Comparison of ENCODE assay signal across 21 mouse cellular contexts in the genomic region with DNA sequence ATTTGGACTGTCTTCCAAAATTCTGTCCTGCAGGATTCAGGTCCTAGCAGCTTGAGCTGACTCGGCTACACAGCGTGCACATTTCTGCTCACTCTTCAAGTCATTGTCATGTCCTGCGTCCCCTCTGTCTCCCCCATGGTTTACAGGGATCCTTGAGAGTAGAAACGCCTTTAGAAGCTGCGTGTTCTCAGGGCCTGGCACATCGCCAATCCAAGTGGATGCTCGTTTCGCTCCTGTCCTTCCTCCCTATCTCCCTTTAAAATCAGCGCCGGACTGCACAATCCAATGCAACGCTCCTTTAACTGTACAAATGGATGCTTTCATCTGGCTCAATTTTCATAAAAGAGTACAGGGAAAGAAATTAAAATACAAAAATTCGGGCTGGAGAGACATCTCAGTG.
DNase-seq lines count a peak whose midpoint lies in the region; ATAC-seq lines count a peak whose summit lies in the region.
"Had no signal": no experiment of that assay in that cellular context is flagged by ENCODE, and none has a peak within 500 bp of the region (broad histone marks: within the 10 kb centered on the region; RNA-seq: fewer than 3 reads in every experiment).

No protein-coding gene starts in this region.

- no peak overlapping the region for H3K4me2 ChIP-seq in hindbrain, embryonic 12.5 days (replicated peaks)
- H3K4me2 ChIP-seq: hindbrain, embryonic 14.5 days; kidney, embryonic 15.5 days; liver, embryonic 11.5 days; neural tube, embryonic 13.5 days had no signal

- WGBS in hindbrain, embryonic 10.5 days = 88% methylated on average over 12 of the region's 12 CpGs
- 73% methylated on average over 12 of the region's 12 CpGs for WGBS in hindbrain, embryonic 12.5 days

- ATAC-seq in hindbrain, embryonic 12.5 days (ENCODE audit: low FRiP score) = no peak

- no peaks in the 10 kb centered on the region for H3K27me3 ChIP-seq in hindbrain, embryonic 10.5 days (ENCODE audit: insufficient read depth, poor library complexity, severe bottlenecking)
- H3K27me3 ChIP-seq in hindbrain, embryonic 12.5 days = no peaks in the 10 kb centered on the region
- H3K27me3 ChIP-seq: kidney, embryonic 15.5 days; neural tube, embryonic 13.5 days had no signal

- H3K9ac ChIP-seq in hindbrain, embryonic 12.5 days = no peak overlapping the region
- H3K9ac ChIP-seq: hindbrain, embryonic 14.5 days; kidney, embryonic 15.5 days; neural tube, embryonic 13.5 days had no signal

- H3K27ac ChIP-seq in hindbrain, embryonic 10.5 days = 0 out of 2 replicates have a peak overlapping the region, but pooled peaks have one; percentile 1
- no peak overlapping the region for H3K27ac ChIP-seq in hindbrain, embryonic 12.5 days
- H3K27ac ChIP-seq: hindbrain, embryonic 14.5 days; kidney, embryonic 15.5 days; macrophage; neural tube, embryonic 13.5 days had no signal

- peak; percentile 27 for DNase-seq in adrenal gland, postnatal 14 days
- no peak for DNase-seq in adrenal gland, adult 2 months
- no peak for DNase-seq in hindbrain, embryonic 10.5 days (ENCODE audit: low spot score)
- peak; percentile 13 for DNase-seq in lung, postnatal 10 days
- DNase-seq in lung, postnatal 4 days = no peak
- DNase-seq in adrenal gland, postnatal 36 days = peak; percentile 15 to 52
- no peak for DNase-seq in frontal cortex, adult 2 months (ENCODE audit: extremely low spot score in 1 of 2, low spot score in 1 of 2)
- DNase-seq: cerebellum, adult 11 months; gastrocnemius, postnatal 36 days; lung, adult 18-20 months; right cerebral cortex, adult 18-20 months; thymus, postnatal 4 days had no signal

- no peaks in the 10 kb centered on the region for H3K36me3 ChIP-seq in hindbrain, embryonic 10.5 days
- no peaks in the 10 kb centered on the region for H3K36me3 ChIP-seq in hindbrain, embryonic 12.5 days
- H3K36me3 ChIP-seq: forebrain, embryonic 10.5 days; G1E; kidney, embryonic 15.5 days; midbrain, embryonic 10.5 days; neural tube, embryonic 13.5 days had no signal

- peaks cover 63% of the 10 kb centered on the region for H3K4me1 ChIP-seq in hindbrain, embryonic 10.5 days (replicated peaks)
- peaks cover 38% of the 10 kb centered on the region for H3K4me1 ChIP-seq in hindbrain, embryonic 12.5 days

- no peaks in the 10 kb centered on the region for H3K9me3 ChIP-seq in hindbrain, embryonic 10.5 days
- H3K9me3 ChIP-seq in hindbrain, embryonic 12.5 days (replicated peaks) = no peaks in the 10 kb centered on the region
- H3K9me3 ChIP-seq: forebrain, embryonic 10.5 days; kidney, embryonic 15.5 days; midbrain, embryonic 10.5 days; neural tube, embryonic 13.5 days had no signal

- no peak overlapping the region for H3K4me3 ChIP-seq in hindbrain, embryonic 10.5 days
- no peak overlapping the region for H3K4me3 ChIP-seq in hindbrain, embryonic 12.5 days
- H3K4me3 ChIP-seq: forebrain, embryonic 10.5 days; kidney, embryonic 15.5 days; midbrain, embryonic 10.5 days; neural tube, embryonic 13.5 days had no signal

Comparison
In these comparisons a context has a peak if more than half of its experiments do, and no peak if none do; other contexts are left out.
1. DNase-seq: peak in adrenal gland, postnatal 14 days (single experiment), lung, postnatal 10 days (single experiment) and adrenal gland, postnatal 36 days (2 of 2); none in adrenal gland, adult 2 months (single experiment), hindbrain, embryonic 10.5 days (single experiment), lung, postnatal 4 days (0 of 2) and frontal cortex, adult 2 months (0 of 2).